Mouse (Mus musculus): ENCODE measurements around the gene 1700016K19Rik.

- TF ChIP-seq CTCF (conservative IDR thresholded peaks at IDR 0.05; ENCODE audit: low read length) = no peak
- TF ChIP-seq NANOG (IDR thresholded peaks at IDR 0.05; ENCODE audit: borderline replicate concordance, low read length) = no peak
- no peak for TF ChIP-seq POU5F1 (IDR thresholded peaks at IDR 0.05; ENCODE audit: borderline replicate concordance, low read length)
Measured at GRCm38 (mm10) chr11:75965674-75966400, 33.9 kb upstream of the 1700016K19Rik start.

Measured in E14TG2a.4 (cell line).